Mouse (Mus musculus): ENCODE measurements around the gene Fnip2. TPM values are rescaled to one million over a fixed set of nuclear protein-coding genes. Genes with fewer than 3 reads are reported as not detected.

Fnip2 gene
- 5.3 and 6.3 TPM in 2 replicates for polyA plus RNA-seq (2016; fragmentation: Nextera tagmentation; extraction: Ambion mirVana)

- H3K36me3 ChIP-seq: no peaks in the 10 kb centered on the region
- H3K9me3 ChIP-seq (replicated peaks): no peaks in the 10 kb centered on the region
- H3K9ac ChIP-seq: peak within 1 kb of the TSS; percentile 88
- peak within 1 kb of the TSS; percentile 98 for H3K4me3 ChIP-seq
- H3K27ac ChIP-seq (ENCODE audit: poor library complexity, severe bottlenecking): peak within 1 kb of the TSS; percentile 85
- no peaks in the 10 kb centered on the region for H3K27me3 ChIP-seq (replicated peaks)
- H3K4me1 ChIP-seq (replicated peaks): peaks cover 21% of the 10 kb centered on the region
- peak within 1 kb of the TSS; percentile 99 for H3K4me2 ChIP-seq
- peak; percentile 96 for ATAC-seq (ENCODE audit: insufficient number of reproducible peaks, low FRiP score)
- under 1% methylated on average over 49 of the region's 55 CpGs for WGBS
Measured at GRCm38 (mm10) chr3:79567703-79568362, at the start of gene Fnip2. Gene Fnip2 (minus strand): TSS chr3:79567796.

DNA sequence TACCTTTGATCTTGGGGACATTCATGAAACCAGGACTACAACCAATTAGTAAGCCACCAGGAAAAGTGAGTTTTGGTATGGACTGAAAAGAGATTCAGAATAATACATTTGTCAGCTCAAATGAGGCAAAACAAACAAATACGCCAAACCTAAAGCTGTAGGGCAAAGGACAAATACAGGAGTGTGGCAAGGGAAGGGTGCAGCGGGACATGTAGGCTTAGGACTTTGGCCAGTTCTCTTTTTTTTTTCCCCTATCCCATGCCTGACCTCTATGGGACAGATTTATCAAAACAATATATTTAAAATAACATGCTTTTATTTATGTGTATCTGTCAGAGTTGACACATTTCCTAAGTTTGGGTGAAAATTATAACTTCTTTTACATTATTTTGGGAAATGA, 42.3 kb upstream of the Fnip2 start:
- ATAC-seq (ENCODE audit: insufficient number of reproducible peaks, low FRiP score): no peak
- Histone ChIP-seq H3K9me3 (replicated peaks) (no peaks in the 10 kb centered on the region; the same call in 1 of the 2 replicates), H3K4me1 (replicated peaks) (no peaks in the 10 kb centered on the region), H3K9ac (no peak overlapping the region), H3K36me3 (peaks cover 62% of the 10 kb centered on the region), H3K27ac (ENCODE audit: poor library complexity, severe bottlenecking) (no peak overlapping the region), H3K4me3 (no peak overlapping the region), H3K27me3 (replicated peaks) (no peaks in the 10 kb centered on the region), H3K4me2 (no peak overlapping the region)
- WGBS: 92% methylated on average over 2 of the region's 2 CpGs

- Histone ChIP-seq H3K4me1 (replicated peaks) (peaks cover 10% of the 10 kb centered on the region), H3K4me2 (no peak overlapping the region), H3K9me3 (replicated peaks) (no peaks in the 10 kb centered on the region), H3K36me3 (peaks cover 56% of the 10 kb centered on the region), H3K9ac (no peak overlapping the region), H3K27me3 (replicated peaks) (no peaks in the 10 kb centered on the region), H3K4me3 (no peak overlapping the region), H3K27ac (ENCODE audit: poor library complexity, severe bottlenecking) (no peak overlapping the region)
- WGBS: 86% methylated on average over 7 of the region's 7 CpGs
- ATAC-seq (ENCODE audit: insufficient number of reproducible peaks, low FRiP score): no peak
Measured at GRCm38 (mm10) chr3:79595468-79595867, 27.9 kb upstream of the Fnip2 start.

DNA sequence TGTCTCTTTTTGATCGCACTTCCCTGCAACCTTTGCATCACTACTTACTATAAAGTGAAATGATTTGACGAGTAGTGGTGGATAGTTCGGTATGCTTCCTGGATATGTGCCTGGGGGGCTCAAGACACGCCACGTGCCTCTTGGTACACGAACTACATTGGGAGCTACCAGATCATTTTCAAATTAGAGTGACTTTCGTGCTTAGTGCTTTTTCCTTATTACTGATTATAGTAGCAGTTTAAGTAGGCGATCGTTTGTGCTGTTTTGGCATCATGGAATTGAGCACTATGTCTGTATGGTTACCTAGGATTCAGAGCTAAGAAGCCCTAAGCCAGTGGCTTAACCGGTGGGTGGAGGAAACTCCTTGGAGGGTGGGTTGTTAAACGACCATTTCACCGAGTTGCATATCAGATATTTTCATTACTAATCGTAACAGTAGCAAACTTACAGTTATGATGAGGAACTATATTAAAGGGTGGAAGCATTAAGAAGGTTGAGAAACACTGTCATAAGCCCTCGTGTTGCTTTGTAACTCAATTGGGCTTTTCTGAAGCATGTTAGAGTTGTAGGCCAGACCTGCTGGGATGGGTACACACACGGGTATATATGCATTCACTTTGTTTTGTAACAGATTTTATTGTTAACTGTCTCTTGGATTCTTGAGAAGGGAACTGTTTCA, 24.3 kb upstream of the Fnip2 start:
- peak overlapping the region; percentile 70 for H3K4me2 ChIP-seq
- peak overlapping the region; percentile 80 for H3K4me3 ChIP-seq
- peak overlapping the region; percentile 90 for H3K9ac ChIP-seq
- peaks cover 28% of the 10 kb centered on the region for H3K36me3 ChIP-seq
- H3K27ac ChIP-seq (ENCODE audit: poor library complexity, severe bottlenecking): peak overlapping the region; percentile 91
- 4% methylated on average over 15 of the region's 15 CpGs for WGBS
- H3K9me3 ChIP-seq (replicated peaks): no peaks in the 10 kb centered on the region
- peaks cover 10% of the 10 kb centered on the region for H3K4me1 ChIP-seq (replicated peaks)
- ATAC-seq (ENCODE audit: insufficient number of reproducible peaks, low FRiP score): no peak
- H3K27me3 ChIP-seq (replicated peaks): no peaks in the 10 kb centered on the region

DNA sequence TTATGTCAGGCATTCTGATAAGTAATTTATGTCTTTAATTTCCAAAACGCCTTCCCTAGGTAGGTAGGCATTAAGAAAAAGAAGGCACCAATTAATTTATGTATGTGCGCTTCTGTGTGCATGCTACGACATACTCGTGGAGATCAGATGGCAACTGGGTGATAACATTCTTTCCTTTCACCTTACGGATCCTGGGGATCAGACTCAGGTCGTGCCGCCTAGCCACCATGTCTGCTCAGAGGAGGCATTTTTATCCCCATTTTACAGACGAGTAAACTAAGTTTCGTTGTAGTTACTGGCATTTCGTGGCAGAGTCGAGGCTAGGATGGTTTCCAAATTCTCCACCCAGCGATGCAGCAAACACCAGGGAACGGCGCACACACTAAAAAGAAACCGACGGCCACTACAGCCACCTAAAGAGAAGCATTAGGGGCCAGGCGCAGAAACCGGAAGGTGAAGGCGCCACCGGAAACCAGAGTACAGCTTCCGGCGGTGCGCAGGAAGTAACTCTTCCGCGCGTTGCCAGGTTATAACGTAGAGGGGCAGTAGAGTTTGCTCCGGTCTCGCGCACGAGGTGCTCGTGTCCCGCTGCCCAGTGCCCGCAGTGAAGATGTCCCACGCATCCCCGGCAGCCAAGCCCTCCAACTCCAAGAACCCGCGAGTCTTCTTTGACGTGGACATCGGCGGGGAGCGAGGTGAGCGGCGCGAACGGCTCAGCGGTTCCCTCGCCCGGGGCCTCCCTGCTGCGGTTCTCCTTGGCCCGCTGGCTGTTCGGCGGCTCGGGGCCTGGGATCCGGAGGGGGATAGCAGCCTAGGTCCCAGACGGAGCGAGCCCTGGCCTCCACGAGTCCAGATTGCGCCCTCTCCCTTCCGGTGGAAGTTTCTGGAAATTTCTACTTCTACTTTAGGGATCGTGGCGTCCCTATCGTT, 23.5 kb upstream of the Fnip2 start, which contains the start of gene Ppid:
Gene Ppid (plus strand): TSS at position 480 of the 930 bp plus-strand sequence.
- H3K36me3 ChIP-seq: peaks cover 22% of the 10 kb centered on the region
- H3K4me2 ChIP-seq: peak within 1 kb of the TSS; percentile 70
- H3K4me1 ChIP-seq (replicated peaks): peaks cover 10% of the 10 kb centered on the region
- peak within 1 kb of the TSS; percentile 90 for H3K9ac ChIP-seq
- WGBS: 2% methylated on average over 63 of the region's 63 CpGs
- H3K9me3 ChIP-seq (replicated peaks): no peaks in the 10 kb centered on the region
- ATAC-seq (ENCODE audit: insufficient number of reproducible peaks, low FRiP score): peak; percentile 87
- H3K27ac ChIP-seq (ENCODE audit: poor library complexity, severe bottlenecking): peak within 1 kb of the TSS; percentile 91
- peak within 1 kb of the TSS; percentile 80 for H3K4me3 ChIP-seq
- H3K27me3 ChIP-seq (replicated peaks): no peaks in the 10 kb centered on the region

DNA sequence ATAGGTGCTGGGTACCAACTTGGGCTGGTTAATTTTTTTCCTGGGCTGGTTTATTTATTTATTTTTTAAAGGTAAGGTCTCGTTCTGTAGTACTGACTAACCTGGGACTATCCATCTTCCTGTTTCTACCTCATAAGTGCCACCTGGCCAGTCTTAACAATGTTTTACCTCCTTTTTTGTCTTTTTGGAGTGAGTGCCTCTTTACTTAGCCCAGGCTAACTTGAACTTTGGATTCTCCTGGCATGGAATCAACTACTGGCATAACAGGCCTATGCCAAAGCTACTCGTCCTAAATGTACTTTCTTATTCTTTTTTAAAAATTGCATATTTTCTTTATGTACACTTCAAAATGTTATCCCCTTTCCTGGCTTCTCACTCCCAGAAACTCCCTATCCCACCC, 22.1 kb upstream of the Fnip2 start:
- Histone ChIP-seq H3K9me3 (replicated peaks) (no peaks in the 10 kb centered on the region), H3K36me3 (peaks cover 10% of the 10 kb centered on the region), H3K4me2 (no peak overlapping the region), H3K9ac (no peak overlapping the region), H3K27ac (ENCODE audit: poor library complexity, severe bottlenecking) (no peak overlapping the region), H3K4me3 (no peak overlapping the region), H3K27me3 (replicated peaks) (no peaks in the 10 kb centered on the region), H3K4me1 (replicated peaks) (peaks cover 10% of the 10 kb centered on the region)
- 84% methylated on average over 2 of the region's 2 CpGs for WGBS
- no peak for ATAC-seq (ENCODE audit: insufficient number of reproducible peaks, low FRiP score)

- WGBS: 5% methylated on average over 6 of the region's 6 CpGs
- ATAC-seq (ENCODE audit: insufficient number of reproducible peaks, low FRiP score): peak; percentile 49; the same call in 1 of the 2 replicates
Measured at GRCm38 (mm10) chr3:79586804-79587203, 19.2 kb upstream of the Fnip2 start.

DNA sequence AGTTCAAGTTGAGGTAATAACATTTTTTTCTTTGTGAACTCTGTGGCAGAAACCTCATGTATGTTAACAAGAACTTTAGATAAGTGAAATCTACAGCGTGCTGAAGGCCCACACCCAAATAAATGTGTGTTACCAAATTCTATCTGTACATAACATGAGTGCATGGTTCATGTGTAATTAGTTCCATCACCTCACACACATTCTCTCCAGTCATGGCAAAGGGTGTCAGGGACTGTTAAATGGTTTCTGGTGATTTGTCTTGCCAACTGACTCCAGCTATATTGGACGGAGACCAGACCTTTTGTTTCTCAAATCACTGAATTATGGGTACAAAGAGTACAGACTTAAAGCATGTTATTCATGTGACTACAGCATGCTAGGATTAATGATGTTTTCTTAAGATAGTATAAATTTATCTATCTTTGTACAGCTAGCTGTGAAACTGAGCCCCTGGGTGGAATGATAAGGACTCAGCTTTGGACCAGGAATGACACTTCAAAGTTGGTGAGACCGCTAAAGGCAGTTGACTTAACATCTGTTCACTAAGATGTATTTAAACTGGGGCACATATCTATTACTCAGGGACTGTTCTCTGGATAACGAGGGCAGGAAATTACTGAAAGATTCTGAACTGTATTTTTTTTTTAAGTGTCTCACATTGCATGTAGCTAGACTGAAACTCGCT, 12.4 kb upstream of the Fnip2 start:
- Histone ChIP-seq H3K27me3 (replicated peaks) (no peaks in the 10 kb centered on the region), H3K27ac (ENCODE audit: poor library complexity, severe bottlenecking) (no peak overlapping the region), H3K36me3 (no peaks in the 10 kb centered on the region), H3K9me3 (replicated peaks) (no peaks in the 10 kb centered on the region), H3K9ac (no peak overlapping the region), H3K4me1 (replicated peaks) (peaks cover 14% of the 10 kb centered on the region), H3K4me2 (no peak overlapping the region), H3K4me3 (no peak overlapping the region)
- WGBS: 52% methylated on average over 5 of the region's 5 CpGs
- no peak; the same call in 1 of the 2 replicates for ATAC-seq (ENCODE audit: insufficient number of reproducible peaks, low FRiP score)

More at GRCm38 (mm10) chr3:79586804-79587203, 19.2 kb upstream of the Fnip2 start:
- no peak overlapping the region for H3K9ac ChIP-seq
- H3K27me3 ChIP-seq (replicated peaks): no peaks in the 10 kb centered on the region
- no peak overlapping the region for H3K27ac ChIP-seq (ENCODE audit: poor library complexity, severe bottlenecking)
- no peaks in the 10 kb centered on the region for H3K36me3 ChIP-seq
- H3K9me3 ChIP-seq (replicated peaks): no peaks in the 10 kb centered on the region
- no peak overlapping the region for H3K4me2 ChIP-seq
- no peak overlapping the region for H3K4me3 ChIP-seq
- 0 out of 2 replicates have a peak, but pooled peaks cover 2% of the 10 kb centered on the region for H3K4me1 ChIP-seq (replicated peaks)

DNA sequence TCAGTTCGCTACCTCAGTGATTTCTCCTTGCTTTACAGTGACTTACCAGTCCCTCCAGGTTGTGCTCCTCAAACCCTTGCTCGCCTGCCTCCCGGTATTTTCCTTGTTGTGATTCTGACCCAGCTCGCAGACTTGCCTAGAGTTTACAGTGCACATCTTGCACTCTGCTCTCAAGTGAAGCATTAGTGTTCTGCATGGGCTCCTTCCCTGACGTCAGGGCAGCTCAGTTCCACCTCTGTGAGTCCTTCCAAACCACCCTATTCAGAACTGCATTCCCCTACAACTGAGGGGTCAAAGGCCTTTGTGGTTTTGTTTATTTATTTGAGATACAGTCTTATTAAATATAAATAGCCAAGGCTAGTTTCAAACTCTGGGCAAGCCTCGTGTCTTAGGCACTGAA, 10.6 kb upstream of the Fnip2 start:
- no peak overlapping the region for H3K9ac ChIP-seq
- no peak for ATAC-seq (ENCODE audit: insufficient number of reproducible peaks, low FRiP score)
- H3K4me1 ChIP-seq (replicated peaks): peaks cover 14% of the 10 kb centered on the region
- H3K27ac ChIP-seq (ENCODE audit: poor library complexity, severe bottlenecking): no peak overlapping the region
- no peaks in the 10 kb centered on the region for H3K9me3 ChIP-seq (replicated peaks)
- H3K27me3 ChIP-seq (replicated peaks): no peaks in the 10 kb centered on the region
- WGBS: 79% methylated on average over 6 of the region's 6 CpGs
- H3K36me3 ChIP-seq: no peaks in the 10 kb centered on the region
- H3K4me3 ChIP-seq: no peak overlapping the region
- H3K4me2 ChIP-seq: no peak overlapping the region

- H3K4me3 ChIP-seq: no peak overlapping the region
- H3K9me3 ChIP-seq (replicated peaks): no peaks in the 10 kb centered on the region
- no peak overlapping the region for H3K27ac ChIP-seq (ENCODE audit: poor library complexity, severe bottlenecking)
- H3K9ac ChIP-seq: no peak overlapping the region
- WGBS: 73% methylated on average over 6 of the region's 6 CpGs
- no peaks in the 10 kb centered on the region for H3K27me3 ChIP-seq (replicated peaks)
- H3K4me1 ChIP-seq (replicated peaks): peaks cover 14% of the 10 kb centered on the region
- no peaks in the 10 kb centered on the region for H3K36me3 ChIP-seq
- H3K4me2 ChIP-seq: no peak overlapping the region
- ATAC-seq (ENCODE audit: insufficient number of reproducible peaks, low FRiP score): no peak
Measured at GRCm38 (mm10) chr3:79577606-79578005, 10.0 kb upstream of the Fnip2 start.

Data from heart, embryonic 12.5 days (tissue).